Mouse (Mus musculus): ENCODE data around the gene Cntn4. TPM values are rescaled to one million over a fixed set of nuclear protein-coding genes. Genes with fewer than 3 reads are reported as not detected.

Cntn4 gene
- polyA plus RNA-seq, 1 experiment from 2014 or later: not detected

DNA sequence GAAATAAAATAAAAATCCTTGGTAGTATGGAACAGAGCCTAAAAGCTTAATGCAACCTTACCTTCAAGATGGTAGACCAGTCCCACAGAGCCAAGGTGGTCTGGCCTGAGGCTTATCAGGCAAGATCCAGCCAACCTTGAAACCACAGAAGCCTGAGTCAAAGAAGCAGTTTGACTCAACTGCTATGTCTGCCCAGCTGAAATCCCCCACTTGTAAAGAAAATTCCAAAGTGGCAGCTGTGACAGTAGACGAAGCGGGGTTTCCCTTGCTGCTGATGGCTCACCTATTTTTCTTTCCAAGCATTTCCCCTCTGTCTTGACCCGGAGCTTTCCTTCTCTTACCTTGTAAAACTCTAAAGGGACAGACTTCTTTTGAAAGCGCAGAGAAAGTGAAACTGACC is 1048.2 kb downstream of the Cntn4 start:
- no peak overlapping the region for H3K27ac ChIP-seq (ENCODE audit: low read depth)
- no peaks in the 10 kb centered on the region for H3K4me1 ChIP-seq (ENCODE audit: insufficient read depth)
- ATAC-seq (no peak), DNase-seq (no peak)
- 49% methylated on average over 4 of the region's 4 CpGs for WGBS (ENCODE audit: insufficient replicate concordance)
- H3K4me2 ChIP-seq (ENCODE audit: low read depth, low read length): peak overlapping the region; percentile 27
- H3K9ac ChIP-seq (replicated peaks): no peak overlapping the region
- no peaks in the 10 kb centered on the region for H3K36me3 ChIP-seq (replicated peaks; ENCODE audit: insufficient read depth, low read length)
- TF ChIP-seq EP300 (IDR thresholded peaks at IDR 0.05; ENCODE audit: low read depth) (no peak), CTCF (IDR thresholded peaks at IDR 0.05; ENCODE audit: low read depth) (no peak)
- H3K27me3 ChIP-seq (ENCODE audit: insufficient read depth, low read length): no peaks in the 10 kb centered on the region
- peak overlapping the region; percentile 26 for H3K4me3 ChIP-seq (ENCODE audit: low read depth, low read length)
- no peaks in the 10 kb centered on the region for H3K9me3 ChIP-seq (ENCODE audit: low read length)

DNA sequence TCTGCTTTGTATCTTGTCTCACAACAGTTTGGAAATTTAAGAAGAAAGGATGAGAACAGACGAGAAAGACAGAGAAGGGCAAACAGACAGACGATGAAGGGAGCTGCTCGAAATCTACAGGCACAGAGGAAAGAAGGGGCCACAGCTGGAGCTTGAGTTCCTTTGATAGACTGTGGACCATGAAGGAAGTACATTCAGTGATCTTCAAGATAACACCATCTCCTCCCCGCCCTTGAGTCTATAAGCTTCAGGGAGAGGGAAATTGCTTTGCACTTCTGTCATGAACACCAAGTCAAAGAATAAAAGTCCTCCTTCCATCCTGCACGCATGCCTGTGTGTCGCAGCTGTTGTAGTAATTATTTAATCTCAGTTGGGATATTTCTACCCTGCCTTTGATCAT is 1048.6 kb downstream of the Cntn4 start:
- Histone ChIP-seq H3K4me3 (ENCODE audit: low read depth, low read length) (peak overlapping the region; percentile 26), H3K9me3 (ENCODE audit: low read length) (no peaks in the 10 kb centered on the region), H3K9ac (replicated peaks) (no peak overlapping the region), H3K36me3 (replicated peaks; ENCODE audit: insufficient read depth, low read length) (no peaks in the 10 kb centered on the region), H3K4me1 (ENCODE audit: insufficient read depth) (no peaks in the 10 kb centered on the region), H3K4me2 (ENCODE audit: low read depth, low read length) (peak overlapping the region; percentile 27), H3K27me3 (ENCODE audit: insufficient read depth, low read length) (no peaks in the 10 kb centered on the region), H3K27ac (ENCODE audit: low read depth) (no peak overlapping the region)
- TF ChIP-seq CTCF (IDR thresholded peaks at IDR 0.05; ENCODE audit: low read depth) (no peak), EP300 (IDR thresholded peaks at IDR 0.05; ENCODE audit: low read depth) (no peak)
- DNase-seq: no peak
- 51% methylated on average over 6 of the region's 6 CpGs for WGBS (ENCODE audit: insufficient replicate concordance)
- ATAC-seq: no peak

GRCm38 (mm10) chr6:106727703-106728102 is 1050.2 kb downstream of the Cntn4 start:
- no peaks in the 10 kb centered on the region for H3K27me3 ChIP-seq (ENCODE audit: insufficient read depth, low read length)
- 25% methylated on average over 1 of the region's 1 CpGs for WGBS (ENCODE audit: insufficient replicate concordance)
- H3K4me3 ChIP-seq (ENCODE audit: low read depth, low read length): no peak overlapping the region
- no peaks in the 10 kb centered on the region for H3K4me1 ChIP-seq (ENCODE audit: insufficient read depth)
- H3K36me3 ChIP-seq (replicated peaks; ENCODE audit: insufficient read depth, low read length): no peaks in the 10 kb centered on the region
- no peaks in the 10 kb centered on the region for H3K9me3 ChIP-seq (ENCODE audit: low read length)
- DNase-seq (no peak), ATAC-seq (no peak)
- no peak overlapping the region for H3K4me2 ChIP-seq (ENCODE audit: low read depth, low read length)
- H3K27ac ChIP-seq (ENCODE audit: low read depth): no peak overlapping the region
- TF ChIP-seq CTCF (IDR thresholded peaks at IDR 0.05; ENCODE audit: low read depth) (no peak), EP300 (IDR thresholded peaks at IDR 0.05; ENCODE audit: low read depth) (no peak)
- H3K9ac ChIP-seq (replicated peaks): no peak overlapping the region

DNA sequence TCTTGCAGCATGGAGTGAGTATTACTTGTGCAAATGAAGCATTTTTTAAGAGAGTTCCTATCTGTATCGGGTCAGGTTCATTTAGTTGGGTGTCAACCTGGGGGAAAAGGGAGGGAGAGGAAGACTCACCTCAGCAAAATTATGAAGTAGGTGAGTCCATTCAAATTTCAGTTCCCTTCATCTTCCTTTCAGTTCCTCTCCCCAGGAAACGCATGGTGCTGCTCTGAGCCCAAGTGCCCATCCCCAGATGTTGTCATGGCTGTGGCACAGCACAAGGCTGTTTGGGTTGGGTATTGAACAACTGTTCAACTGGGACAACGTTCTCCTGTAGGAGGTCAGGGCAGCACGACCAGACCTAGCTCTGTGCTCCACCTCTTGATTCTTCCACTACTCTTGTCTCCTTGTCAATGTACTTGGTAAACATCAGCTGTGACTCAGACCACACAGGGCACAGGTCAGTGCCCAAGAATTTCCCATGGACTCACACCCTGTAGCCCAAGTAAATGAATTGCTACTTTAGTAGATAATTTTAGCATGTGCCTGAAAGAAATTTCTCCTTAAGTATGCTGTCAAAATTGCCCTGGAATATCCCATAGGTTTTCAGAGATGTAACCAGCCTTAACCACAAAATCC is 1052.3 kb downstream of the Cntn4 start:
- whole genome bisulfite sequencing (ENCODE audit: insufficient replicate concordance): 60% methylated on average over 4 of the region's 4 CpGs
- no peak for TF ChIP-seq EP300 (IDR thresholded peaks at IDR 0.05; ENCODE audit: low read depth)
- no peak for TF ChIP-seq CTCF (IDR thresholded peaks at IDR 0.05; ENCODE audit: low read depth)

GRCm38 (mm10) chr6:106732563-106732962 is 1055.1 kb downstream of the Cntn4 start:
- no peak for ATAC-seq
- TF ChIP-seq EP300 (IDR thresholded peaks at IDR 0.05; ENCODE audit: low read depth): no peak
- no peak for TF ChIP-seq CTCF (IDR thresholded peaks at IDR 0.05; ENCODE audit: low read depth)
- no peak overlapping the region for H3K9ac ChIP-seq (replicated peaks)
- no peaks in the 10 kb centered on the region for H3K27me3 ChIP-seq (ENCODE audit: insufficient read depth, low read length)
- no peak for DNase-seq
- 39% methylated on average over 4 of the region's 4 CpGs for WGBS (ENCODE audit: insufficient replicate concordance)
- no peak overlapping the region for H3K4me2 ChIP-seq (ENCODE audit: low read depth, low read length)
- no peak overlapping the region for H3K4me3 ChIP-seq (ENCODE audit: low read depth, low read length)
- H3K4me1 ChIP-seq (ENCODE audit: insufficient read depth): no peaks in the 10 kb centered on the region
- no peaks in the 10 kb centered on the region for H3K36me3 ChIP-seq (replicated peaks; ENCODE audit: insufficient read depth, low read length)
- H3K27ac ChIP-seq (ENCODE audit: low read depth): no peak overlapping the region
- H3K9me3 ChIP-seq (ENCODE audit: low read length): no peaks in the 10 kb centered on the region

More for the DNA sequence above, 1052.3 kb downstream of the Cntn4 start:
- H3K4me1 ChIP-seq (ENCODE audit: insufficient read depth): no peaks in the 10 kb centered on the region
- H3K27me3 ChIP-seq (ENCODE audit: insufficient read depth, low read length): no peaks in the 10 kb centered on the region
- no peaks in the 10 kb centered on the region for H3K36me3 ChIP-seq (replicated peaks; ENCODE audit: insufficient read depth, low read length)
- DNase-seq (no peak), ATAC-seq (no peak)
- H3K27ac ChIP-seq (ENCODE audit: low read depth): no peak overlapping the region
- H3K9me3 ChIP-seq (ENCODE audit: low read length): no peaks in the 10 kb centered on the region
- no peak overlapping the region for H3K4me3 ChIP-seq (ENCODE audit: low read depth, low read length)
- H3K4me2 ChIP-seq (ENCODE audit: low read depth, low read length): no peak overlapping the region
- no peak overlapping the region for H3K9ac ChIP-seq (replicated peaks)

- Histone ChIP-seq H3K4me2 (ENCODE audit: low read depth, low read length) (no peak overlapping the region), H3K36me3 (replicated peaks; ENCODE audit: insufficient read depth, low read length) (no peaks in the 10 kb centered on the region), H3K27ac (ENCODE audit: low read depth) (no peak overlapping the region), H3K4me1 (ENCODE audit: insufficient read depth) (no peaks in the 10 kb centered on the region), H3K9ac (replicated peaks) (no peak overlapping the region), H3K9me3 (ENCODE audit: low read length) (no peaks in the 10 kb centered on the region), H3K4me3 (ENCODE audit: low read depth, low read length) (no peak overlapping the region), H3K27me3 (ENCODE audit: insufficient read depth, low read length) (no peaks in the 10 kb centered on the region)
- ATAC-seq: no peak
- TF ChIP-seq CTCF (IDR thresholded peaks at IDR 0.05; ENCODE audit: low read depth) (no peak), EP300 (IDR thresholded peaks at IDR 0.05; ENCODE audit: low read depth) (no peak)
- WGBS (ENCODE audit: insufficient replicate concordance): 68% methylated on average over 3 of the region's 3 CpGs
- no peak for DNase-seq
Observed at GRCm38 (mm10) chr6:106738229-106738628, 1060.8 kb downstream of the Cntn4 start.
